ENCODE assay signal across 5 mouse cellular contexts in genomic region chr14:120815126-120815525, GRCm38 (mm10).
A peak's percentile ranks its signal among the peaks of the same experiment; 100 is the strongest.
DNase-seq lines count a peak whose midpoint lies in the region.

No protein-coding gene starts in this region.

- DNase-seq in adrenal gland, adult (ENCODE audit: inconsistent age in 2 of 2, low spot score in 1 of 2) = peak; percentile 68 to 73
- DNase-seq in adrenal gland, adult 8-10 months = peak; percentile 42
- DNase-seq in adrenal gland, postnatal 14 days = peak; percentile 50
- DNase-seq in adrenal gland, postnatal 36 days = peak; percentile 50 to 53
- peak; percentile 2 for DNase-seq in right cerebral cortex, postnatal 25 days

Comparison
In these comparisons a context has a peak if more than half of its experiments do, and no peak if none do; other contexts are left out.
1. Peak in every context shown above with its lines: DNase-seq.
2. DNase-seq: peak in every context shown above with its lines; median percentile 70 in adrenal gland, adult; 52 in adrenal gland, postnatal 36 days; 50 in adrenal gland, postnatal 14 days; 42 in adrenal gland, adult 8-10 months; 2 in right cerebral cortex, postnatal 25 days.